Mouse (Mus musculus) CH12.LX (cell line): ENCODE data around the gene Ccdc96. TPM values are rescaled to one million over a fixed set of nuclear protein-coding genes. Genes with fewer than 3 reads are reported as not detected.

ENCODE experiments used
- DNase-seq: peaks from one replicate; pipeline ENCODE4 v3.0.0-alpha.2; 2013; ENCODE audit errors: extremely low read depth
- H3K27ac ChIP-seq: 2 replicates; pipeline ENCODE4 v1.5.1; 2012; ENCODE audit warnings: low read depth, mild to moderate bottlenecking, control low read depth, moderate library complexity; ENCODE audit not compliant: insufficient read depth
- H3K27me3 ChIP-seq: replicated peaks from 2 replicates; pipeline ENCODE3; 2012; ENCODE audit warnings: inconsistent platforms
- H3K36me3 ChIP-seq, 2 experiments: replicated peaks in 1 of 2; 2 replicates each; pipeline versions ENCODE3 to v1.6.1; 2012; ENCODE audit warnings: inconsistent platforms in 1 of 2, low read length in 1 of 2, mild to moderate bottlenecking in 1 of 2, mixed read lengths in 1 of 2, moderate library complexity in 1 of 2; ENCODE audit not compliant: control insufficient read depth in 1 of 2, insufficient read depth in 1 of 2
- H3K4me1 ChIP-seq, 2 experiments: 2 replicates each; pipeline ENCODE4 v1.6.1; 2012; ENCODE audit warnings: inconsistent platforms in 1 of 2, moderate library complexity in 1 of 2; ENCODE audit not compliant: insufficient read depth in 2 of 2, control insufficient read depth in 1 of 2
- H3K4me2 ChIP-seq: 2 replicates; pipeline ENCODE4 v1.6.1; 2012; ENCODE audit warnings: low read depth, mild to moderate bottlenecking, control low read depth; ENCODE audit not compliant: poor library complexity, insufficient read depth, severe bottlenecking
- H3K4me3 ChIP-seq, 3 experiments: fragments of 150-350 bp in 1 of 3; sonication (generic) in 1 of 3; replicated peaks in 1 of 3; 2 replicates each; pipeline versions ENCODE3 to v1.5.1; 2011 to 2012; ENCODE audit warnings: low read depth in 2 of 3, low read length in 2 of 3, mild to moderate bottlenecking in 2 of 3, moderate library complexity in 2 of 3, control low read depth in 1 of 3, improper control_type of control experiment in 1 of 3, inconsistent platforms in 1 of 3, mixed read lengths in 1 of 3; ENCODE audit not compliant: poor library complexity in 1 of 3
- H3K79me2 ChIP-seq: replicated peaks from 2 replicates; pipeline ENCODE4 v1.6.1; 2012; ENCODE audit warnings: mild to moderate bottlenecking, moderate library complexity; ENCODE audit not compliant: control insufficient read depth, poor library complexity, insufficient read depth, severe bottlenecking; ENCODE audit errors: extremely low read depth
- H3K9ac ChIP-seq: 2 replicates; pipeline ENCODE4 v1.6.1; 2012; ENCODE audit warnings: low read depth, mild to moderate bottlenecking, control low read depth, moderate library complexity; ENCODE audit not compliant: insufficient read depth
- H3K9me3 ChIP-seq: replicated peaks from 2 replicates; pipeline ENCODE3; 2012; ENCODE audit warnings: low read length, inconsistent platforms, mixed read lengths
- BHLHE40 ChIP-seq: IDR thresholded peaks from 2 replicates; pipeline ENCODE4 v1.6.1; 2011; ENCODE audit warnings: mild to moderate bottlenecking, low read depth, low read length, improper control_type of control experiment
- CHD1 ChIP-seq: IDR thresholded peaks from 2 replicates; pipeline ENCODE4 v1.6.1; 2012; ENCODE audit warnings: low read depth, low read length, improper control_type of control experiment, inconsistent platforms
- CHD2 ChIP-seq: IDR thresholded peaks from 2 replicates; pipeline ENCODE4 v1.6.1; 2011; ENCODE audit warnings: low read length, improper control_type of control experiment
- CTCF ChIP-seq, 2 experiments: IDR thresholded peaks in 1 of 2; conservative IDR thresholded peaks in 1 of 2; 2 replicates each; pipeline ENCODE4 v1.5.1; 2011 to 2012; ENCODE audit warnings: low read depth in 2 of 2, low read length in 2 of 2, improper control_type of control experiment in 1 of 2, inconsistent platforms in 1 of 2, mild to moderate bottlenecking in 1 of 2, moderate library complexity in 1 of 2
- E2F4 ChIP-seq: IDR thresholded peaks from 2 replicates; pipeline ENCODE4 v1.6.1; 2011; ENCODE audit warnings: low read depth, low read length, improper control_type of control experiment; ENCODE audit not compliant: insufficient replicate concordance
- ELF1 ChIP-seq: IDR thresholded peaks from 2 replicates; pipeline ENCODE4 v1.6.1; 2014; ENCODE audit warnings: low read depth, mild to moderate bottlenecking, inconsistent platforms, low read length, improper control_type of control experiment
- GABPA ChIP-seq: IDR thresholded peaks from 2 replicates; pipeline ENCODE4 v1.6.1; 2012; ENCODE audit warnings: low read depth, low read length, improper control_type of control experiment, inconsistent platforms; ENCODE audit not compliant: insufficient replicate concordance
- HCFC1 ChIP-seq: IDR thresholded peaks from 2 replicates; pipeline ENCODE4 v1.6.1; 2012; ENCODE audit warnings: low read depth, mild to moderate bottlenecking, inconsistent platforms, low read length, improper control_type of control experiment
- IRF4 ChIP-seq: IDR thresholded peaks from 2 replicates; pipeline ENCODE4 v1.6.1; 2014; ENCODE audit warnings: low read depth, mild to moderate bottlenecking, inconsistent platforms, low read length, improper control_type of control experiment
- JUN ChIP-seq: IDR thresholded peaks from 2 replicates; pipeline ENCODE4 v1.6.1; 2011; ENCODE audit warnings: low read depth, mild to moderate bottlenecking, low read length, improper control_type of control experiment, moderate library complexity; ENCODE audit not compliant: insufficient read depth
- JUND ChIP-seq: conservative IDR thresholded peaks from 2 replicates; pipeline ENCODE4 v1.6.1; 2011; ENCODE audit warnings: low read depth, low read length, improper control_type of control experiment
- KAT2A ChIP-seq: IDR thresholded peaks from 2 replicates; pipeline ENCODE4 v1.6.1; 2012; ENCODE audit warnings: low read length, improper control_type of control experiment, inconsistent platforms; ENCODE audit not compliant: insufficient replicate concordance
- MAFK ChIP-seq: IDR thresholded peaks from 2 replicates; pipeline ENCODE4 v1.6.1; 2011; ENCODE audit warnings: low read length, improper control_type of control experiment; ENCODE audit not compliant: insufficient replicate concordance
- MAX ChIP-seq: IDR thresholded peaks from 2 replicates; pipeline ENCODE4 v1.6.1; 2011; ENCODE audit warnings: low read length, improper control_type of control experiment
- MAZ ChIP-seq: IDR thresholded peaks from 2 replicates; pipeline ENCODE4 v1.6.1; 2012; ENCODE audit warnings: low read depth, mild to moderate bottlenecking, inconsistent platforms, low read length, improper control_type of control experiment, moderate library complexity
- MEF2A ChIP-seq: IDR thresholded peaks from 2 replicates; pipeline ENCODE4 v1.6.1; 2014; ENCODE audit warnings: low read depth, mild to moderate bottlenecking, inconsistent platforms, low read length, improper control_type of control experiment, borderline replicate concordance
- MXI1 ChIP-seq: IDR thresholded peaks from 2 replicates; pipeline ENCODE4 v1.6.1; 2011; ENCODE audit warnings: mild to moderate bottlenecking, low read depth, low read length, improper control_type of control experiment
- MYC ChIP-seq: IDR thresholded peaks from 2 replicates; pipeline ENCODE4 v1.6.1; 2011; ENCODE audit warnings: low read depth, mild to moderate bottlenecking, improper control_type of control experiment, low read length
- NRF1 ChIP-seq: IDR thresholded peaks from 2 replicates; pipeline ENCODE4 v1.6.1; 2014; ENCODE audit warnings: low read depth, mild to moderate bottlenecking, inconsistent platforms, low read length, improper control_type of control experiment, moderate library complexity
- POLR2AphosphoS2 ChIP-seq: IDR thresholded peaks from 2 replicates; pipeline ENCODE4 v1.6.1; 2011; ENCODE audit warnings: low read depth, low read length, improper control_type of control experiment
- RAD21 ChIP-seq: IDR thresholded peaks from 2 replicates; pipeline ENCODE4 v1.6.1; 2011; ENCODE audit warnings: low read depth, mild to moderate bottlenecking, low read length, improper control_type of control experiment, moderate library complexity
- RCOR1 ChIP-seq: conservative IDR thresholded peaks from 2 replicates; pipeline ENCODE4 v1.6.1; 2012; ENCODE audit warnings: low read depth, mild to moderate bottlenecking, inconsistent platforms, low read length, improper control_type of control experiment
- SIN3A ChIP-seq: IDR thresholded peaks from 2 replicates; pipeline ENCODE4 v1.6.1; 2012; ENCODE audit warnings: low read length, improper control_type of control experiment, inconsistent platforms
- SMC3 ChIP-seq: IDR thresholded peaks from 2 replicates; pipeline ENCODE4 v1.6.1; 2011; ENCODE audit warnings: low read depth, low read length, improper control_type of control experiment
- TCF12 ChIP-seq: IDR thresholded peaks from 2 replicates; pipeline ENCODE4 v1.6.1; 2014; ENCODE audit warnings: low read depth, mild to moderate bottlenecking, inconsistent platforms, low read length, improper control_type of control experiment
- UBTF ChIP-seq: IDR thresholded peaks from 2 replicates; pipeline ENCODE4 v1.6.1; 2012; ENCODE audit warnings: low read depth, mild to moderate bottlenecking, inconsistent platforms, low read length, improper control_type of control experiment, moderate library complexity
- USF2 ChIP-seq: conservative IDR thresholded peaks from 2 replicates; pipeline ENCODE4 v1.6.1; 2011; ENCODE audit warnings: low read depth, low read length, improper control_type of control experiment
- ZC3H11A ChIP-seq: IDR thresholded peaks from 2 replicates; pipeline ENCODE4 v1.6.1; 2012; ENCODE audit warnings: low read depth, mild to moderate bottlenecking, inconsistent platforms, low read length, improper control_type of control experiment
- dilution Hi-C: fragments of 300-500 bp; cut with MboI; formaldehyde crosslinking; loops from 2 replicates; pipeline ENCODE4 v1.14.3; 2020; ENCODE audit warnings: low sequenced_read_pairs; ENCODE audit not compliant: extremely low pct_unique_long_range_greater_than_20kb, extremely low pct_ligation_motif_present
- in situ Hi-C: fragments of 300-500 bp; cut with MboI; formaldehyde crosslinking; loops from 3 replicates; pipeline ENCODE4 v1.14.3; 2019; ENCODE audit warnings: low sequenced_read_pairs, low pct_ligation_motif_present, low pct_unique_long_range_greater_than_20kb, mixed read lengths
- polyA plus RNA-seq: library from polyadenylated mRNA; unstranded; fragments of >175 nt; gene quantifications from 2 replicates; pipeline ENCODE4 v1.2.1, GENCODE M21; 2012; ENCODE audit warnings: low read depth; ENCODE audit not compliant: insufficient read length
- total RNA-seq, 2 experiments: library from RNA; depleted of rRNA; stranded (reverse); fragments of 300-350 nt in 1 of 2; fragments of >200 nt in 1 of 2; gene quantifications; 2 replicates each; pipeline ENCODE4 v1.2.3; 2012 to 2014

Gene Ccdc96
- total RNA-seq (2012; rRNA removed) (0.34 and 0.38 TPM in 2 replicates), total RNA-seq (2014; rRNA removed) (0.05 and 0.26 TPM in 2 replicates), polyA plus RNA-seq (0.33 and 0.41 TPM in 2 replicates)

GRCm38 (mm10) chr5:36484171-36484990 is at the start of gene Ccdc96, which contains the start of gene Tada2b:
TSS of gene Ccdc96 (plus strand) at chr5:36484588.
TSS of gene Tada2b (minus strand) at chr5:36484285.
- DNase-seq: peak; percentile 97
- Histone ChIP-seq H3K27me3 (no peaks in the 10 kb centered on the region), H3K79me2 (peaks cover 12% of the 10 kb centered on the region), H3K9me3 (no peaks in the 10 kb centered on the region)
- TF ChIP-seq ELF1 (peak; percentile 96), BHLHE40 (no peak), CTCF (conservative IDR thresholded peaks at IDR 0.05 in 1 of 2, IDR thresholded peaks at IDR 0.05 in 1 of 2; ENCODE audit: low read depth in 2 of 2, low read length in 2 of 2) (peak in 1 of 2 experiments; percentile 68; a peak in 2 of 4 replicates), RAD21 (no peak; the same call in 1 of the 2 replicates), KAT2A (0 out of 2 replicates have a peak, but pooled peaks have one; percentile 31), MYC (peak; percentile 37; the same call in 1 of the 2 replicates), SMC3 (peak; percentile 30), HCFC1 (peak; percentile 58; the same call in 1 of the 2 replicates), SIN3A (peak; percentile 96), NRF1 (peak; percentile 95), MAZ (no peak), MXI1 (peak; percentile 90), CHD2 (peak; percentile 44; the same call in 1 of the 2 replicates), UBTF (no peak), JUND (no peak), JUN (no peak), MEF2A (peak; percentile 37; the same call in 1 of the 2 replicates)
- TF ChIP-seq, all 38 proteins: peak for 11
- Histone ChIP-seq H3K27ac (no peak within 1 kb of the TSS; the same call in 1 of the 2 replicates), H3K4me3 (peak within 1 kb of the TSS; percentile 89 to 93 (median 90)), H3K9ac (peak within 1 kb of the TSS; percentile 87), H3K4me2 (peak within 1 kb of the TSS; percentile 93), H3K36me3 (peaks cover 0 to 29% of the 10 kb centered on the region in 2 experiments), H3K4me1 (peaks cover 19 to 53% of the 10 kb centered on the region in 2 experiments)
- in situ Hi-C loops: loop anchor here (5.0 kb wide), 2 partner anchors 98 to 258 kb away; no protein-coding TSS in a partner anchor
- dilution Hi-C loops: no loop called here

GRCm38 (mm10) chr5:36436858-36437257 is 47.5 kb upstream of the Ccdc96 start:
- no peak overlapping the region for H3K4me2 ChIP-seq
- no peak overlapping the region for H3K9ac ChIP-seq
- H3K36me3 ChIP-seq: no peaks in the 10 kb centered on the region
- H3K4me3 ChIP-seq: no peak overlapping the region
- peaks cover 6% of the 10 kb centered on the region for H3K9me3 ChIP-seq
- H3K4me1 ChIP-seq: peaks cover 0 to 7% of the 10 kb centered on the region in 2 experiments; a peak in 1 of 4 replicates
- dilution Hi-C loops: no loop called here
- TF ChIP-seq MAFK: no peak
- TF ChIP-seq RCOR1: no peak
- no peak for TF ChIP-seq KAT2A
- TF ChIP-seq E2F4: no peak
- no peak for TF ChIP-seq TCF12
- no peak for TF ChIP-seq ZC3H11A
- no peak for TF ChIP-seq CHD2
- no peak for TF ChIP-seq NRF1
- TF ChIP-seq MEF2A: no peak
- TF ChIP-seq CHD1: no peak
- TF ChIP-seq UBTF: no peak
- no peak for TF ChIP-seq SIN3A
- TF ChIP-seq RAD21: no peak
- TF ChIP-seq JUN: no peak
- no peak for TF ChIP-seq IRF4
- TF ChIP-seq POLR2AphosphoS2: no peak
- TF ChIP-seq GABPA: no peak
- no peak for TF ChIP-seq MAX
- no peak for TF ChIP-seq USF2
- no peak for TF ChIP-seq MXI1
- in situ Hi-C loops: no loop called here
- no peak for DNase-seq
- H3K27ac ChIP-seq: no peak overlapping the region
- peaks cover 90% of the 10 kb centered on the region for H3K27me3 ChIP-seq
- H3K79me2 ChIP-seq: no peaks in the 10 kb centered on the region
